Mouse (Mus musculus) forebrain, embryonic 10.5 days (tissue): ENCODE measurements around the gene Lbx1. TPM values are rescaled to one million over a fixed set of nuclear protein-coding genes. Genes with fewer than 3 reads are reported as not detected.

Source experiments
- DNase-seq: peaks from one replicate; pipeline ENCODE4 v3.0.0-alpha.2; 2017; ENCODE audit warnings: low spot score; ENCODE audit errors: extremely low spot score
- H3K27ac ChIP-seq: fragments of 300-500 bp; sonication (generic); 2 replicates; pipeline ENCODE4 v1.5.1; 2016; ENCODE audit warnings: mild to moderate bottlenecking
- H3K27me3 ChIP-seq: fragments of 300-500 bp; sonication (generic); 2 replicates; pipeline ENCODE4 v1.6.1; 2016; ENCODE audit warnings: mild to moderate bottlenecking; ENCODE audit not compliant: poor library complexity, severe bottlenecking
- H3K36me3 ChIP-seq: fragments of 300-500 bp; sonication (generic); replicated peaks from 2 replicates; pipeline ENCODE4 v1.6.1; 2016; ENCODE audit warnings: mild to moderate bottlenecking, moderate library complexity
- H3K4me1 ChIP-seq: fragments of 300-500 bp; sonication (generic); 2 replicates; pipeline ENCODE4 v1.6.1; 2016
- H3K4me3 ChIP-seq: fragments of 300-500 bp; sonication (generic); 2 replicates; pipeline ENCODE4 v1.5.1; 2016; ENCODE audit warnings: mild to moderate bottlenecking, moderate library complexity
- H3K9me3 ChIP-seq: fragments of 300-500 bp; sonication (generic); 2 replicates; pipeline ENCODE4 v1.6.1; 2016; ENCODE audit warnings: mild to moderate bottlenecking, moderate library complexity
- WGBS: fragments of 180-500 bp; shearing (Covaris S2); methylation state at CpG from one replicate; pipeline ENCODE4 v1.1.7; 2016; 5-methylcytosine and 5-hydroxymethylcytosine counted together
- polyA plus RNA-seq: library from polyadenylated mRNA; unstranded; fragments of >200 nt; fragmentation: Nextera tagmentation; extraction: Ambion mirVana; gene quantifications from 2 replicates; pipeline ENCODE4 v1.2.1, GENCODE M21; 2016

Lbx1 gene
- not detected in 2 replicates for polyA plus RNA-seq

- Histone ChIP-seq H3K4me1 (peaks cover 44% of the 10 kb centered on the region), H3K27me3 (peaks cover 100% of the 10 kb centered on the region), H3K27ac (no peak within 1 kb of the TSS), H3K4me3 (peak within 1 kb of the TSS; percentile 36), H3K36me3 (no peaks in the 10 kb centered on the region), H3K9me3 (no peaks in the 10 kb centered on the region)
- under 1% methylated on average over 30 of the region's 30 CpGs for WGBS
- peak; percentile 56 for DNase-seq
These were observed at the start of gene Lbx1 for GRCm38 (mm10) chr19:45235766-45236362. TSS of gene Lbx1 (minus strand) at chr19:45235812.

GRCm38 (mm10) chr19:45283302-45283701 is 47.7 kb upstream of the Lbx1 start:
- Histone ChIP-seq H3K4me3 (no peak overlapping the region; the same call in 1 of the 2 replicates), H3K4me1 (peaks cover 16% of the 10 kb centered on the region), H3K9me3 (no peaks in the 10 kb centered on the region), H3K27me3 (peaks cover 42% of the 10 kb centered on the region), H3K36me3 (no peaks in the 10 kb centered on the region), H3K27ac (no peak overlapping the region)
- WGBS, result 7% methylated on average over 10 of the region's 10 CpGs
- peak; percentile 70 for DNase-seq

- H3K36me3 ChIP-seq, result no peaks in the 10 kb centered on the region
- peaks cover 30% of the 10 kb centered on the region for H3K27me3 ChIP-seq
- no peaks in the 10 kb centered on the region for H3K9me3 ChIP-seq
- H3K4me1 ChIP-seq, result peaks cover 9% of the 10 kb centered on the region
- DNase-seq, result no peak
- WGBS, result 78% methylated on average over 4 of the region's 4 CpGs
- H3K4me3 ChIP-seq, result no peak overlapping the region
- H3K27ac ChIP-seq, result no peak overlapping the region
These were observed 40.6 kb upstream of the Lbx1 start for GRCm38 (mm10) chr19:45276196-45276595.

DNA sequence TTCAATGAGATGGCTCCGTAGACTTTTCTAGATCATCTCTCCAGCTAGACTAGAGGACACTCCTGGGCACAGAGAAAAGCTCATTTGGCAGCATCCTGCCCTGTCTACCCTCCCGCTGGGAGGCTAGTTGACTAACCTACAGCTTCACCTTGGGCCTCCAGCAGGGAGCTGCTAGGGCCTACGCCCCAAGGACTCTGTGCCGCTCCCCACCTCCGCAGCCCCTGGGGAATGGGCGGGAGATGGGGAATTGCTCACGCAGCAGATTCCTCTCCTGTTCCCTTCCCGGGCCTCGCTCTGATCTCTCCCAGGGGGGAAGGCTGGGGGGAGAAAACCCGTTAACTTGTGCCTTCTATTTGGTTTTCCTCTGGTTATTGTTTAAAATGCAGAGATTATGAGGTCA is 36.4 kb upstream of the Lbx1 start:
- Histone ChIP-seq H3K4me1 (peaks cover 19% of the 10 kb centered on the region), H3K27me3 (peaks cover 57% of the 10 kb centered on the region), H3K4me3 (no peak overlapping the region), H3K36me3 (no peaks in the 10 kb centered on the region), H3K27ac (no peak overlapping the region), H3K9me3 (no peaks in the 10 kb centered on the region)
- WGBS, result 35% methylated on average over 10 of the region's 10 CpGs
- DNase-seq, result no peak

- 72% methylated on average over 10 of the region's 10 CpGs for WGBS
These were observed 27.4 kb upstream of the Lbx1 start for GRCm38 (mm10) chr19:45262995-45263394.

DNA sequence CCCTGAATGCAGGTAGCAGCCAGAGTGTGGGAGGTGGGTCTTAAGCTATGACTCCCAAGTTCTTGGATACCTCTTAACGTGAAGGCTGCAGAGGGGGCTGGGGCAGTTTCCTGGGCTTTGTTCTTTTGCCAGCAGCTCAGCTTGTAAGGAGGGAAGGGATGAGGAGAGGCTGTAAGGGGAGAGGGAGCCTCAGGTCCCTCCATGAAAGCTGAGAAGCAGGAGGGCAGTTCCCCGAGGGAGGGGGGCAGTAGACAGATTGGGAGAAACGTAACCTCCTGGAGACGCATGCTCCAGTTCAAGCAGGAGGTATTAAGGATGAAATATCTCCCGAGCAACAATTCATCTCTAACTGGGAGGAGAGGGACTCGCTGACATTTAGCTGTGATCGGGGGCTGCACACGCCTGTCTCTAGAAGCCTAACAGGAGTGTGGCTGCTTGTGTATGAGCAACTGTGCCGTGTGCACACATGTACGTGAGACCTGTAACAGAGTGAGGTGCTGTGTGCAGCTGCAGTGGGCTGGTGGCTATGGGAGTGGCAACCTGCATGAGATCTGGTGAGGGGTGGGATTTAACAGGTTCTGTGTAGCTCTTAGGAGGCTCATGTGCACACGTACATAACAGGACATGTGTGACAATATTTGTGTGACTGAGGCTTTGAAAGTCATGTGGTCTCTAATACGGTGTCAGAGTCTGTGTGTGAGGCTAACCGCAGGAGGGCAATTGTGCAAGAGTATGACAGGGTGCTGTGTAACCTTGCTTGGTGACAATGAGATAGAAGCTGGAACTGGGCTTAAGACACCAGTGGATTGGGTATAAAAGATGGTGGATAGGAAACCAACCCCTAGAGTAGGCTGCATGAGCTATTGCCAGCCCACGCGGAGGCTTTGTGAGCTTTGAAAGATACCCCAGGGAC is 22.1 kb upstream of the Lbx1 start:
- Histone ChIP-seq H3K27me3 (peaks cover 49% of the 10 kb centered on the region), H3K9me3 (no peaks in the 10 kb centered on the region), H3K4me1 (peaks cover 16% of the 10 kb centered on the region), H3K4me3 (no peak overlapping the region), H3K27ac (no peak overlapping the region), H3K36me3 (no peaks in the 10 kb centered on the region)
- no peak for DNase-seq
- 56% methylated on average over 15 of the region's 15 CpGs for WGBS

More at GRCm38 (mm10) chr19:45262995-45263394, 27.4 kb upstream of the Lbx1 start:
- Histone ChIP-seq H3K27me3 (peaks cover 28% of the 10 kb centered on the region), H3K36me3 (no peaks in the 10 kb centered on the region), H3K27ac (no peak overlapping the region), H3K4me1 (peaks cover 8% of the 10 kb centered on the region; the same call in 1 of the 2 replicates), H3K9me3 (no peaks in the 10 kb centered on the region), H3K4me3 (no peak overlapping the region)
- DNase-seq, result no peak

DNA sequence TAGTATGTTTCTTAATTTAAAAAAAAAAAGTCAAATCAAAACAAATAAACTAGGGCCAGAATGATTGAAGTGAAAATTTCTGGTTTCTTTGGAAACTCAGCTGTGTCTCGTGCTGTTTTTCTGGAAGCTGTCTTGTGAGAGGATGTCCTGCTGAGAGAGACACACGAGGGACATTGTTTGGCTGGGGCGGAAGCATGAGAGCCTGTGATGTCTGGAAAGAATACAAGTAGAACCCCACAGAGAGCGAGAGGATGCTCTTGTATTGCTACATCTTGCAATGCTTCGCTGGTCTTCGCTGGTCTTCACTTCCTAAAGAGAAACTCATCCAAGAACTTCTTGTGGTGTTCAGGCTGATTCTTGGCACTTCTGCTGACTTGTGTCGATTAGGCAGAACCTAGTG is 19.2 kb upstream of the Lbx1 start:
- H3K27me3 ChIP-seq, result peaks cover 67% of the 10 kb centered on the region
- WGBS, result 75% methylated on average over 7 of the region's 7 CpGs
- no peak for DNase-seq

GRCm38 (mm10) chr19:45252436-45252835 is 16.8 kb upstream of the Lbx1 start:
- Histone ChIP-seq H3K27me3 (peaks cover 70% of the 10 kb centered on the region), H3K27ac (no peak overlapping the region), H3K4me3 (no peak overlapping the region), H3K9me3 (no peaks in the 10 kb centered on the region), H3K4me1 (peaks cover 5% of the 10 kb centered on the region), H3K36me3 (no peaks in the 10 kb centered on the region)
- no peak for DNase-seq
- WGBS, result 77% methylated on average over 3 of the region's 3 CpGs

More for the DNA sequence above, 19.2 kb upstream of the Lbx1 start:
- Histone ChIP-seq H3K4me1 (peaks cover 9% of the 10 kb centered on the region), H3K9me3 (no peaks in the 10 kb centered on the region), H3K27ac (no peak overlapping the region), H3K4me3 (no peak overlapping the region), H3K36me3 (no peaks in the 10 kb centered on the region)

- Histone ChIP-seq H3K27ac (no peak overlapping the region), H3K4me1 (peaks cover 4% of the 10 kb centered on the region; the same call in 1 of the 2 replicates), H3K9me3 (no peaks in the 10 kb centered on the region), H3K27me3 (peaks cover 95% of the 10 kb centered on the region), H3K4me3 (no peak overlapping the region), H3K36me3 (no peaks in the 10 kb centered on the region)
- no peak for DNase-seq
- 80% methylated on average over 19 of the region's 19 CpGs for WGBS
These were observed 13.1 kb upstream of the Lbx1 start for GRCm38 (mm10) chr19:45248691-45249090.

- no peaks in the 10 kb centered on the region for H3K9me3 ChIP-seq
- peak; percentile 47 for DNase-seq
- H3K27ac ChIP-seq, result no peak overlapping the region
- H3K36me3 ChIP-seq, result no peaks in the 10 kb centered on the region
- H3K4me1 ChIP-seq, result peaks cover 10% of the 10 kb centered on the region
- H3K27me3 ChIP-seq, result peaks cover 100% of the 10 kb centered on the region
- 0 out of 2 replicates have a peak overlapping the region, but pooled peaks have one; percentile 19 for H3K4me3 ChIP-seq
- 1% methylated on average over 29 of the region's 29 CpGs for WGBS
These were observed 8.5 kb upstream of the Lbx1 start for GRCm38 (mm10) chr19:45243918-45244700.

DNA sequence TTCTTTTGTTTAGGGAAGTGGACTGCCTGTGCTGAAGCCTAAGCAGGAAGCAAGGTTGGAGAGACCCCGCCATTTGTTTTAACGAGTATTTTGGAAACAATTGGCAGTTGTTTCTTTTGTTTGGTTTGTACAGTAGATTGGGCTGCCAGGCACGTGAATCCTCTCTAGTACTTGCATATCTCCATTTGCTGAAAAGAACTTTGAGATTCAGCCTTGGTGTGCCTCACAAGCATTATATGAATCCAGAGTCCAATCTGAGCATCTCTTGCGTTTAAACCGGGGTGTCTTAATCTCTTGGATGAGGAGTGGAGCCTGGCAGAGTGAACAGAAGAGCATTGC is 7.6 kb upstream of the Lbx1 start:
- WGBS, result 1% methylated on average over 5 of the region's 5 CpGs
- H3K27ac ChIP-seq, result no peak overlapping the region

DNA sequence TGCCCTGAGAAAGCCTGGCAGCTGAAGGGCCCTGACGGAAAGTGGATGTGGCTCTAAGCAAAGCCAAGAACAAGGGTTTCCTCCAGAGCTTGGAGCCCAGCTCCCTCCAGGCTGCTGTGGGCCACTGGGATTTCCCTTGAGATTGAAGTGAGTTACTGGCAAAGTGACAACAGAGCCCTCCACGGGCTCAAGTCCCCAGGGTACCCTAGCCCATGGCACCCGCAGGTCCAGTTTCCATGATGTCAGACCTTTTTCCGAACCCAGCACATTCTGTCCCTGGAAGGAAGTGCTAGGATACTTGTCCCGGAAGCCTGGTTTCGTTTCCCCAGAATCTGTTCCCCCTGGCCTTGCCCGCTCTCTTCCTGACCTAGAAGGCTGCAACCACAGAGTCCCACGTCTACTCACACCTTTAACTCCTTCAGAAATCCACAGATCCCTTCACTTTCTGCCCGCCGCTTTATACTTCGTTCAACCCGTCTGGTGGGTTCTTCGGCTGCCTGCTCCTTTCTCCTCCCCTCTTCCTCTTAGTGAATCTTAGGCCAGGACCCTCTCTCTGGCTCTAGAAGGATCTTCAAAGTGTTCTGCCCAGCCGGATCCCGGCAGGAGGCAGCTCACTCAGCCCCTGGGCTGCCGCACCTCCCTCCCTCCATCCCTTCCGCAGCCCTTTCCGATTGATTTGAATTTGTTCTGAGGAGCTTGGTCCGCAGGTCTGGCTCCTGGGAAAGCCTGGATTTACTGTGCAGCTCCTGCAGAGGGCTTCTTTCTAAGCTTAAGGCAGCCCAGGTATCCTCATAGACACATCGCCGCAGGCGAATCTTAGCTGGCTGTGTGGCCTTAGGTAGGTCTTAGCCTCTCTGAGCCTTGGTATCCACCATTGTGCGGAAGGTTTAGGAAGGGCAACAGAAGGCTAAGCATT is 7.0 kb upstream of the Lbx1 start:
- peaks cover 10% of the 10 kb centered on the region for H3K4me1 ChIP-seq
- peaks cover 100% of the 10 kb centered on the region for H3K27me3 ChIP-seq
- no peaks in the 10 kb centered on the region for H3K9me3 ChIP-seq
- no peak overlapping the region for H3K4me3 ChIP-seq
- 1% methylated on average over 23 of the region's 23 CpGs for WGBS
- no peaks in the 10 kb centered on the region for H3K36me3 ChIP-seq
- H3K27ac ChIP-seq, result no peak overlapping the region
- peak; percentile 31 for DNase-seq

More for the DNA sequence above, 7.6 kb upstream of the Lbx1 start:
- H3K36me3 ChIP-seq, result no peaks in the 10 kb centered on the region
- no peak overlapping the region for H3K4me3 ChIP-seq
- H3K9me3 ChIP-seq, result no peaks in the 10 kb centered on the region
- H3K4me1 ChIP-seq, result peaks cover 10% of the 10 kb centered on the region
- peaks cover 100% of the 10 kb centered on the region for H3K27me3 ChIP-seq
- no peak for DNase-seq
